Mouse (Mus musculus) G1E (cell line): ENCODE data around the gene Ccdc191.

ENCODE experiments used
- CTCF ChIP-seq: IDR thresholded peaks from 2 replicates; pipeline ENCODE4 v1.5.1; 2012; ENCODE audit warnings: low read depth, low read length, inconsistent platforms, mixed read lengths
- GATA1 ChIP-seq: IDR thresholded peaks from 2 replicates; pipeline ENCODE4 v1.6.1; 2012; ENCODE audit warnings: borderline replicate concordance, low read length, inconsistent platforms, mixed read lengths
- TAL1 ChIP-seq: conservative IDR thresholded peaks from 2 replicates; pipeline ENCODE4 v1.6.1; 2012; ENCODE audit warnings: low read depth, low read length, inconsistent platforms, mixed read lengths

DNA sequence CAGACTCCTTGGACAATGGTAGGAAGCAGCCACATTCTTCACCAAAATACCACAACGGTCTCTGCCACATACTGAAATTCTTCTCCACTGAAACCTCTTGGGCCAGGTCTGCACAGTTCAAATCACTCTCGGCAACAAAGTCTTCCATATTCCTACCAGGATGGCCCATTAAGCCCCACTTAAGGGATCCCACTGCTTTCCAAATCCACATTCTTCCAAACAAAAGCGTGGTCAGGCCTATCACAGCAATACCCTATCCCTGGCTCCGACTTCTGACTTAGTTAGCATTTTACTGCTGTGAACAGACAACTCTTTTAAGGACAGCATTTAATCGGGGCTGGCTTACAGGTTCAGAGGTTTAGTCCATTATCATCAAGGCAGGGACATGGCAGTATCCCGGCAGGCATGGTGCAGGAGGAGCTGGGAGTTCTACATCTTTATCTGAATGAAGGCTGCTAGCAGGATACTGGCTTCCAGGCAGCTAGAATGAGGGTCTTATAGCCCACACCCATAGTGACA lies 36.8 kb downstream of the Ccdc191 start, which contains the start of gene Qtrt2:
- TF ChIP-seq CTCF = no peak
- no peak for TF ChIP-seq GATA1
- TF ChIP-seq TAL1 = no peak
